Mouse (Mus musculus): ENCODE results near the gene Nsun2.
"Not testable (repeated sequence)": the region's sequence is repeated elsewhere in the genome, so short reads cannot be mapped to it uniquely, and the experiment has no call there.

Nsun2 gene

DNA sequence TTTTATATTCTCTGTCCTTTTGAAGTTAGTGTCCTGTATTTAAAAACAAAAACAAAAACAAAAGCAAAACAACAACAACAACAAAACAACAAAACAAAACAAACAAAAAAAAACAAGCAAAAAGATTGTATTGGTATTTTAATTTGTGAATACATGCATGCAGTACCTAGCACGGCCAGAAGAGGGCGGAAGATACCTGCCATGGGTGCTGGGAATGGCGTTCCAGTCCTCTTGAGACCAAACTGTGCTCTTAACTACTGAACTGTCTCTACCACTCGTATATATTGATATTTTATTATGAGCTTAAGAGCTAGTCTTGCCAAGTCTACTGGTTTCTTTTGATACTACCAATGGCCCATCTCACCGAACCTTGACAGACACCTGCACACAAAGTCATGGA is 19.5 kb downstream of the Nsun2 start:
- DNase-seq (ENCODE audit: low spot score in 2 of 2): peak in 1 of 2 experiments; percentile 39

DNA sequence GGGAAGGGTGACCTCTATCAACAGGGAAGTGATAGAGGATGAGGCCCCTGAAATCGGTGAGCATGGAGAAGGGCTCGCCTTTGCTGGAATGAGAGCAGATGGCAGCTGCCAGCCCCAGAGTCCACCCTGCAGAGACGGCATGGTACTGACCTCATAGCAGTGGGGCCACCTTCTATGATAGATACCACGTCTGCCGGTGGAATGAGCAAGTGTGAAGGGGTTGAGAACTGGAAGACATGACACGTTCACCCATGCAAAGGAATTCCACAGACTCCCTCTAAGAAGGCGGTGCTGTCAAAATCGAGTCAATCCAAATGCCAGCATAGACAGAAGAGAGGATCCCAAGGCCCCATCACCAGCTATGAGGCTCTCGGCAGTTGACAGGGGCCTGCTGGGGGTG is 20.7 kb downstream of the Nsun2 start:
- DNase-seq (ENCODE audit: low spot score in 2 of 2): no peak

DNA sequence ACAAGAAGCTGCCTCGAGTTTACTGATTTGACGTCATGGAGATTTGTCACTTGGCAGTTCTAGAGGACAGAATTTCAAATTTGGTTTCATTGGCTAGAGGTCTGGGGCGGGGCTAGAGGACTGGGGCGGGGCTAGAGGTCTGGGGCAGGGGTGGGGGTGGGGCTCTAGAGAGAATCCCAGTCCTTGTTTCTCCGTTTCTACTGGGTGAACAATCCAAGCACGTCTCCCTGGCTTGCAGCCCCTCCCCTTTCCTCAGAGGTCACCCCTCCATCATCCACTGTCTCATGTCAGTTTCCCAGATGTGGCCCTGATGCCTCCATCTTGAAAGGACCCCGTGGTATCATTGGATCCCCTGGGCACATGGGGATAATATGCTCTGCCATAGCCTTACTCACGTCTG is 21.5 kb downstream of the Nsun2 start:
- DNase-seq (ENCODE audit: low spot score in 2 of 2): no peak

DNA sequence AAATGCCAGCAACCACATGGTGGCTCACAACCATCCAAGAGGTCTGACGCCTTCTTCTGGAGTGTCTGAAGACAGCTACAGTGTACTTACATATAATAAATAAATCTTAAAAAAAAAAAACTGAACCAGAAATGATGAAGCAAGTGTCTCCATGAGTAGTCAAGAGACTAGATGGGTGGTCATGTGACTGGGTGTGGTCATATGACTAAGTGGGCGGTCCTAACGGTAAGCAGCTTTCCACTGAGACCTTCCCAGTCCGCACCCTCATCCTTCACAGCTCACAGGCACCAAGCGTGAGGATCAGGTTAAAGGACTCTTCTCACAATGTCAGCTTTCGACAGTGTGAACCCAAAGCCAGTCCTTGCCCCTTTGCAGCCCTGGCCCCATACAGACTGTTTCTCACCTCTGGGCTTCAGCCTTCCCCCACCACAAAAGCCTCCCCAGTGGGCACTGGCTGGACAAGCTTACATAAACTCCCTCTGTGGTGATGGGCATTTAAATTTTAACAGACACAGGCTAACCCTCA is 22.5 kb downstream of the Nsun2 start:
- DNase-seq (ENCODE audit: low spot score in 2 of 2): no peak

DNA sequence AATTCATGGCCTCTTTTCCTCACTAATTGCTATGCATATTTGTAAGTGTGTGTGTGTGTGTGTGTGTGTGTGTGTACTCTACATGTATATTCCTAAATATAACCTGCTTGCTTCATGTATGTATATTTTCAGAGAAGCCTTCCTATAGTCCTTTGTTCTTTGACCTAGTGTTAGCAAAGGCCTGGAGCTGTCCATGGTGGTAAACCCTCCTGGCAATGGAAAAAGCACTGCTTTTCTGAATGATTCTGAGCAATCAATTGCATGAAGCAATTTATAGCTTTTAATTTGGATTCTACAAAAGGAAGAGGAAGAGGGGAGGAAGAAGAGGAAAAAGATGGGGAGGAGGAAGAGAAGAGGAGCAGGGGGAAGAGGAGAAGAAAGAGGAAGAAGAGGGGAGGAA is 23.2 kb downstream of the Nsun2 start:
- DNase-seq (ENCODE audit: low spot score in 2 of 2): no peak

DNA sequence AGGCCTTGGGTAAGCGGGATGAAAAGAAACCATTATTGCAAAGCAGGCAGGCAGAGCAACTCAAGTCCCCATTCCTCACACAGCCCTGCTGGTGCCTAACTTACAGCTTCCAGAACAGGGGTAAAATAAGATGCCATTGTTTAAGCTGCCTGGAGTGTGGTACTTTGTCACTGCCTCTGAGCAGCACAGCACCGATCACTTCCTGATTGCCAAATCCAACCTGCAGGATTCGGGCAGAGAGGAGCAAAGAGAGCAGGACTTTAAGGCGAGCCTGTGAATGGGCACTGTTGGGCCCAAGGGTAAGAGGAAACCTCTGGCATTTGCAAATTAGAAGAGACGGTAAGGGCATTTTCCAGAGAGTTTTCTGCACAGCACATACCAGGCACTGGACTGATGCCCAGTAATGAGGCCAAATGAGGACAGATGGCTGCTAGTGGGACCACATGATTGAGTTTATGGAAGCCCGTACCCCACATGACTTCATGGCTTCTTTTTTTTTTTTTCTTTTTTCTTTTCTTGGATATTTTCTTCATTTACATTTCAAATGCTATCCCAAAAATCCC is 24.6 kb downstream of the Nsun2 start:
- DNase-seq (ENCODE audit: low spot score in 2 of 2): peak in 1 of 2 experiments; percentile 39

DNA sequence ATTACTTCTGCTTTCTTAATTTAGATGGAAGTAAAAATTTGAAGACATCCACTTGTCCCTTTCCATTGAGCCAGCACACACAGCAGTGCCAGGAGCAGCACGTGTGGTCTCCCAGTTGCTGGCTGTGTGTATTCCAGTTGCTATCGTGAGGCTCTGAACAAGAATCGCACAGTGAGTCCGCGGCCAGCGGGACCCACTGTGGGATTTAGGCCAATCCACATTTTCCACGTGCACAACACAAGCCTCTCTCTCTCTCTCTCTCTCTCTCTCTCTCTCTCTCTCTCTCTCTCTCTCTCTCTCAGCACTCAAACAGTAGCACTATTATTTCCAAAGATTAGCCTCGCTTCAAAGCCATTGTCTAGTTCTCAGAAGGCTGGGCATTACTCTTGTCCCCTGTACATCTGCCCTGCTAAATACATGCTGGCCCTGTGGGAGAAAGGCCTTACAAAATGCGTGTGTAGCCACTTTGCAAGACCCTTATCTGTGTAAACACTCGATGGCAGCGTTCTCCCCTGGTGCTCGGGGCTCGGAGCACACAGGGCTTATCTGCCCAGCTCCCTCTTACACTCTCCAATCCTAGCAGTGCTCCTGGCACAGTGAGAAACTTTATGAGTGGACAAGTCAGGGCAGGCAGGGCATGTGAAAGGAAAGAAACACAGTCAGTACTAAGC is 25.9 kb downstream of the Nsun2 start:
- DNase-seq (ENCODE audit: low spot score in 2 of 2): no peak

DNA sequence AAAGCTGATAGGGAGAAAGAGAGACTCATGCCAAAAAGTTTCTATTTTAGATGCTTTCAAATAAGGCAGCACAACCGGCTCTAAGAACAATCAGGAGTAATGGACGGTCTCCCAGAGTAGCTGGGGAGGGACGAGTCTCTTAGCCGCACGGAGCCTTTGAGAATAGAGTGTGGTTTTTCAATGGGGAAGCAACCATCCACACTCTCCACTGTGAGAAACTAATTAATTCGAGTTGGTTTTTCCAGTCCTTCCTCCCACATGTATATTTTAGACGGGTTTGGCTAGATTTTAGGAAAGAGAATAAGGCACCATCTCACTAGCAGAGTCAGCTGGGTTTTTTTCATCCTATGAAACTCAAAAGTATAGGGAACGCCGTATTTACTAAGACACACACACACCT is 28.5 kb downstream of the Nsun2 start:
- DNase-seq (ENCODE audit: low spot score in 2 of 2): no peak

DNA sequence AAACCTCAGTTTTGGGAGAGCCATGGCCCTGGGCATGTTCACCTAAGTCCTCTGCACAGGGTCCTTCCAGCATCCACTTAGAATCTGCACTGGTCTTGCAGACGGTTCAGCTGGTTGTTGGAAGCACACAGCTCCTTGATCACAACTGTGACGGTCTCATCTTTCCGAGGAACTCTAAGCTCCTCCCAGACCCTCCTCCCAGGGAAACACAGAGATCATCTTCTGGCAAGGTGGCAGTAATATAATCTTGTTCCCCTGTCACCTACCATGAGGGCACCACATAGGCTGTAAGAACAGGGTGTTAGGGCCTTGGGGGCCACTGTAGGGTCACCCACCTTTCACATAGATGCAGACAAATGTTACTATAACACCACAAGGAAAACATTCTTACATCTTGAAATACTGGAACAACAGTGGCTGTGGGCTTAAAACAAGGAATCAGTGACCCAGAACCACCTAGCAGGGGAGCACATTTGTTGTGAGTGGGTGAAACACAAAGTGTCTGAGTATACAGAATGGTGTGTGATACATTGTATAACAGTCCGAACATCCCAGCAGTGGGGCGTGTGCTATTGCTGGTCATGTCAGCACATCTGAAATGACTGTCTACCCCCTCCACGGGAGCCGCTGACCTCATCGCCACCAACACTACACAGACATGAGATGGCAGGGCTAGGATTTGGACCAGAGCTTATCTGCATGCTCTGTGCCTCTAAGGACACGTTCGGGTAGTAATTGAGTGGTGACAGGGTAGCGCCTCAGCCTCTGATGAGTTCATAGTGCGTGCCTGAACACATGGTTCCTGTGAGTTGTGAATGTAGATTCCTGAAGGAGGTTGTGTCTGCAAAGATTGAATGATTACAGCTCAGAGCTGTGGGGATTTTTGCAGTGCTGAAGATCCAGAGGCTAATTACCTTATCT is 29.4 kb downstream of the Nsun2 start:
- DNase-seq (ENCODE audit: low spot score in 2 of 2): no peak

DNA sequence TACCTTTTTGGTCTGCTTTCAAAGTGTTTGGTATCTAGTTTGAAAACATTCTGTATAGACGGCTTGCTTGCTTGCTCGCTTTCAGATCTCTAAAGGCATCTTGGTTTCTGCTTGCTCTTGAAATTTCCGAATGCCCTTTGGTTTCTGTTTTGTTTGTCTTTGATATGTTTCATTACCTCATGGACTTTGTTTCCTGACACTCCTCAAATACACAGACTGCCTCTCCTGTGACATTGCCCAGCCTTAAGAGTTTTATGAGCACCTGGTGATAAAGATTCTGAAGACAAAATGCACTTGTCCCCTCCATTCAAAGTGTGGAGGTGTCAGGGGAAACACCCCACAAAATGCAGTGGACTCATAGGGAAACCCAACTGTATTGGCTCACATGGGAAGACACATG is 30.4 kb downstream of the Nsun2 start:
- no peak for DNase-seq (ENCODE audit: low spot score in 2 of 2)

DNA sequence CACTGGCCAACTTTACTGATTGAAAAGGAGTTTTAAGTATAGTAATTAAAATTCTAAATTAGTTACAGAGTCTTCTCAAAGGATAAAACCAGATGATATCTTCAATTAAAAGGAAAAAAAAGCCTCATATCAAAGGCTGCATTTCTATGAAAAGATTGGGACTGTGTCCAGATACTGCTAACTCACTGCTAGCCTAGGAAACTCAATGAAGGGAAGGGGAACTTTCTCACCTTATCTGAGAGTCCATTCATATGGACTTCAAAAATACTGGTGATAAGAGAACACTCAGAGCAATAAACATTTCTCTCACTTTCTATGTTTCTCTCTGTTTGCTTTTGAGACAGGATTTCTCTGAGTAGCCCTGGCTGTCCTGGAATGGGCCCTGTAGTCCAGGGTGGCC is 31.0 kb downstream of the Nsun2 start:
- no peak for DNase-seq (ENCODE audit: low spot score in 2 of 2)

DNA sequence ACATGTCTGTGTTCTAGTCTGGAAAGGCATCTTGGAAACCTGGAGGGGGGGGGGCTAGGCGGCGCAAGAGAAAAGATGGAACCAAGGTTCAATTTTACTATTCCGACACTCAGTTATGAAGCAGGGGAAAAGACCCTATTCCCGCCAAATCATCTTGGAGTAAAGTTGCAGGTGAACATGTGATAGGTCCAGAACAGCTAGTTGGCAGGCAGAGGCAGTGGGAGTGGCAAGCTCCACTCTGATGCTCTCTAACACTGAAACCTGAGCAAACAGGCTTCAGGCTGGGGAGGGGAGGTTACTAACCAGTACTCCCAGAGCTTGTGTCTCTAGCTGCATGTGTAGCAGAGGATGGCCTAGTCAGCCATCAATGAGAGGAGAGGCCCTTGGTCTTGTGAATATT is 31.9 kb downstream of the Nsun2 start:
- DNase-seq (ENCODE audit: low spot score in 2 of 2): not testable (repeated sequence)

DNA sequence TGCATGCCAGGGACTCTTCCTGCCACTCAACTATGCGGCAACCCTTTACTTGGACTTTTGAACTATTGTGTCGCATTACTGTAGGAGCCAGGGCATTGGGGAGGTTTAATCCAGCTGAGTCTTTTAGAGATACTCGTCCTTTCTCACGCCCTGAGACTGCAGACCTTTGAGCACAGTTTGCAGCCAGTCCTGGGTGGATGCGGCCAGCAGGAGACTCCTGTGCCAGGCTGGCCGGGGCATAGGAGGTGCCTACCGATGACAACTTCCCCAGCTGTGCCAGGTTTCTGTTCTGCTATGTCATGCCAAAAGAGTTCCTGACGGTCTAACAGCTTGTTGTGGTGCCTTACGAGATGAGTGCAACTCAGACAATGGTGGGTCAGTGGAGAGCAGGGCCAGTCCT is 35.7 kb downstream of the Nsun2 start:
- no peak for DNase-seq (ENCODE audit: low spot score in 2 of 2)

DNA sequence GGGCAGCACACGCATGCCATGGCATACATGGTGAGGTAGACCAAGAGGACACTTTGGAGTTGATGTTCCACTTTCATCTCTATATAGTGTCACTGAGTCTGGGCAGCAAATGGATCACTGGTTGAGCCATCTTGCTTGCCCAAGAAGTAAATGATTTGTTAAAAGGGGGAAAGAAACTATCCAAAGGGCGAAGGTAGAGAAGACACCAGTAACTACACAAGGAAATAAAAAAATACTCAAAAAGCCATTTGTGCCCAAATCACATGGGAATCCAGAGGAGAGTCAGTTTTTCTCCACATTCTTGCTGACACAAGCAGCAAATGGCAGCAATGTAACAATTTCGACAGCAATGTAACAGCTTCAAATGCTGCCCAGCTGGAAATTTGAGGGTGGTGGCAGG is 39.0 kb downstream of the Nsun2 start:
- no peak for DNase-seq (ENCODE audit: low spot score in 2 of 2)

DNA sequence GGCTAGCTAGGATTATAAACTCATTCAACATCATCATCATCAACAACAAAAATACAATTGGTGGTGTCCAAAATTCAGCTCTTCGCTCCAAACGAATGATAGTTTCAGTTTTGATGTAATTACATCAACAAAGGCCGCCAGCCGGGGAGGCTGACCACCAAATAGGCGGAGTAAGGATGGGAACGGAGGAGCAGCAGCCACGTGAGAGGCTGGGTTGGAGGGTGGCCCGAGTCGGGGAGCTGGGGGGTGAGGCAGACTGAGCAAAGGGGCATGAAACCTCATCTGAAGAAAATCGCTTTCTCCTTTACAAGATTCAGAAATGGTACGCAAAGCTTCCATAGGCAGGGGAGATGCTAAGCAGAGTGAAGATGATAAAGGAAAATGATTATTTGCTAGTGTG is 43.1 kb downstream of the Nsun2 start:
- DNase-seq (ENCODE audit: low spot score in 2 of 2): peak in 1 of 2 experiments; percentile 26

DNA sequence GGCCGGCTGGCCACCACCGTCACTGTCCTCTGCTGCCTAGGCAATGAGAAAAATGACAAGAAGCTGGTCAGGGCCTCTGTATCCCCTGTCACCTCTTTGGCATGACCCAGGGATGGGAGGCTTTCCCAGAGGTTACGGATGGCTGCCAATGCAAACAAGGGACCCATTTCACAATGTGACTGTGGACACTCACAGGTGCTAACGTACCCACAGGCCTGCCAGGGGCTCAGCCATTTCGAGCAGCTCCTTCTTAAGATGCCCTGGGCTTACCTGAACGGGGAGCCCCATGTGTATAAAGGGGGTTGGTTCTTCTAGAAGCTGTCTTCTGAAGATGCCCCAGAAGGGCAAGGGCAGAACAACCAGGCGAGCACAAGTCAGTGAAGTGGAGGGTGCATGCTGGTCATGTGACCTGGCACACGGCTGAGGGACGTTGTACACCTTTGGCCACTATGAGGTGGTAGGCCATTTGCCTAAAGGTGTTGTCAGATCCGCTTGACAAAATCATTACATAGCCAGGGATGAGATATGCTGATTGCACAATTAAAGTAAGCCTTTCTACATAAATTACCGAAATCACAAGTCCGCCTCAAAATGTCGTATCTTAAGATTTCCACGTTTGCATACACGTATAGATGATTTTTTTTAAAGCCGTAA is 43.8 kb downstream of the Nsun2 start:
- DNase-seq (ENCODE audit: low spot score in 2 of 2): no peak

DNA sequence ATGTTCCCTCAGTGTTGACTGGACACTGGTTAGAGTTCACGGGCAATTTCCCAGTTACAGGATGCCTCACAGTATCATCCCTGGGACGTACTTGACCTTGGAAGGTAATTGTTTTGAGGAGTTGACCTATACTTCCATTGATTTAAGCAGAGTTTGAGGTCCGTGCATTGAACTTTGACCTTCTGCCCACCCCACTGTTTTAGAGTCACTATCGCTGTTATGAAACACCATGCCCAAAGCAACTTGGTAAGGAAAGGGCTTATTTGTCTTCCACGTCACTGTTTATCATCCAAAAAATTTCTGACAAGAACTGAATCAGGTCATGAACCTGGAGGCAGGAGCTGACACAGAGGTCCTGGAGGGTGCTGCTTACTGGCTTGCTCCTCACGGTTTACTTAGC is 48.9 kb downstream of the Nsun2 start:
- no peak for DNase-seq (ENCODE audit: low spot score in 2 of 2)

DNA sequence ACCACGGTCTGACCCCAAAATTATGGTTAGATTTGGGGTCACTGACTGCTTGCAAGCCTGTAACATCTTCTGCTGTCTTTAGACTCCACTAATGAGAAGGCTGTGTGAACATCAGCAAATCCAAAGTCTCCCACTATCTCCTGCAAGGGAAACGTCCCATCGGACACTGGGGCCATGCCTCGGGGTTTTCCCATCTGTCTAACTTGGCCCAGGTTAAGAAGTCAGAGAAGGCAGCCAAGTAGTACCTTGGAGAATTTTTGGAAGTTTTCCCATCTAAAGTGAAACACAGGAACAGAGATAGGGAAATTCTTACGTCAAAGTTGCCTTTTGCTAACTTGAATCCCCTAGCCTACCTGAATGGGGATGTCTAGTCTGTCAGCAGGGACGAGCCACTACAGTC is 50.0 kb downstream of the Nsun2 start:
- DNase-seq (ENCODE audit: low spot score in 2 of 2): no peak

DNA sequence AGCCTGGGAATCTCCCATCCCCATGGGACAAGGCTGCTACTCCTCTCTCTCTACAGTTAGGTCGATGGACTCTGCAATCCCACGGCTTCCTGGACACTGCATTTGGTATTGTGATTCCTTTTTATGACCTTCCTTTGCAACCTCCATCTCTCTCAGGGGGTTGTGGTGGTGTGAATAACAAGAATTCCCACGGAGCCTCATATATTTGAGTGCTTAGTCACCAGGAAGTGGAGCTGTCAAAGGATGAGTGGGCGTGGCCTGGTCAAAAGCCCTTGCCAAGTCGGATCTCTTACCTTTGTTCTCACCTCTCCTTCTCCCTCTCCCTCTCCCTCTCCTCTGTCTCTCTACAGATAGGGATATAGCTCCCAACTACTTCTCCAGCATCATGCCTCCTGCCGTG is 52.3 kb downstream of the Nsun2 start:
- no peak for DNase-seq (ENCODE audit: low spot score in 2 of 2)

DNA sequence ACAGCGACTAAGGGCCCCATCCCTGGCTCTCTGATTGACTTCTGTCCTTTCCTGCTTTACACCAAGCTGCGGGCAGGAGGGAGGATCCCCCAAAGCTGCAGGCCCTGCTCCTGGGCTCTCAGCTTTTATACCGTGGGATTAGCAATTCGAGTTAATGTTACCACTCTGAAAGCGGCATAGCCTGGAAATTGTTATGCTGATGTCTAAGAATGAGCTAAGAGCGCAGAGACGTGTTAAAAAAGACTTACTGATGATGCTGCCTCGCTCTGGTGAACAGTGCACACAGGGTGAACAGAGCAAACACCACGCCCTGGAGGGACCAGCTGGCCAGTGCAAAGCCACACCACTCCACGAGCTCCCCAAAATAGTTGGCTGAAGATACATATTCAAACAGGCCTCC is 52.8 kb downstream of the Nsun2 start:
- no peak for DNase-seq (ENCODE audit: low spot score in 2 of 2)

DNA sequence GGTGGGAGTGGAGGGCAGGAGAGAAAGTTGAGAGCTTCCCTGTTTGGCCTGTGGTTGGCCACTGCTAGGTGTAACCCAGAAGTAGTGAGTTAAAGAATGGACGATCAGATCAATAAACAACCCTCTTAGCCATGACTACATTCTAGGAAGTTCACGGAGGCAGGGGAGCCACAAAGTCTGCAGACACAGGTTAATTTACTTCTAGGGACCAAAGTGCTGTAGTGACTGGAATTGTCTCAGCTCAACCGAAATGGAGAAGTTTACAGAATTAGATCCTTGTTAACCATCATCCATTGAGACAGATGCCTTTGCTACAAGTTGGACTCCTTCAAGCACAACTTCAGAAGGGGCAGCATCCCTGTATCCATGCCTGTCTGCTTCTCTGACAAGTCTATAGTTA is 54.3 kb downstream of the Nsun2 start:
- DNase-seq (ENCODE audit: low spot score in 2 of 2): no peak

DNA sequence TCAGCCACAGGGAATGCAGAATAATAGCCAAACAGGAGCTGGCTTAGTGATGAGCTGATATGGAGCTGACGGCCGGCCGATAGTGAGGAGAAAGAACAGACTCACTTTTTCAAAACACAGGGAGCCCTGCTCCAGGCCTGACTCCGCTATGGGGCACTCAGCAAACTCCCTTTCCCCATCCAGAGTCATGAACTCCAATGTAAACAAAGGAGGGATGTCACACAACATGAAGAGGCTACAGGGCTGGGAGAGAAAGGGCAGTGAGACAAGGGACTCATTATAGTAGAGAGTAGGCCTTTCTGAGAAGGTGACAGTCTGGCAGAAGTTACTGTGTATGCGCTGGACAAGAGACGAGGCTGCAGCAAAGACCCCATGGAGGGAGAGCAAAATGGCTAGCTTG is 54.7 kb downstream of the Nsun2 start:
- DNase-seq (ENCODE audit: low spot score in 2 of 2): no peak

Data from cerebellum, postnatal 4 days (tissue).